Mouse (Mus musculus) cerebellum, adult 8-10 months (tissue): ENCODE measurements at regions not wholly inside any gene's neighbourhood (a gene's known extent, or its start where the extent isn't known, plus 50 kb on each side); places are given as distances from the start of the nearest gene placed in this dataset.

Experiments used
- DNase-seq: peaks from one replicate; pipeline ENCODE4 v3.0.0; 2022

DNA sequence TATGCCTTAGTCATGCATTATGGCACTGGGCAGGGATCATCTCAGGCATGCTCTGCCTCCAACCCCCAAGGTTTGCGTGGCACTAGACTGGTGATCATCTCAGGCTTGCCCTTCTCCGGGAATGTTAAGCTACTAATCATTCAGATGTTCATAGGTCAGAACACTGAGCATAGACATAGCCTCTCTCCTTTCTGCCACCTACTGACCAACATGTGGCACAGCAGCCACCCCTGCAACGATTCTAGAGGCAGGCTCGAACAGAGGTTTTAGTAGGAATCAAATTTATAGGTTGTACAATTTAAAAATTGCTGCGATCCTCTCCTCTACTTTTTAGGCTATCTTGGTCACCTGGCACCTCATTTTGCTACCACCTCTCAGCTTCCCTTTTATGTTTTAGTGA, 430.0 kb upstream of the Got2 start:
- DNase-seq, result no peak

GRCm38 (mm10) chr8:96308989-96309718, 420.8 kb upstream of the Got2 start:
- DNase-seq, result no peak

- DNase-seq, result no peak
Observed at GRCm38 (mm10) chr8:96296643-96297042, 408.3 kb upstream of the Got2 start.

- DNase-seq, result no peak
Observed at GRCm38 (mm10) chr8:96290740-96291139, 402.4 kb upstream of the Got2 start.

- DNase-seq, result no peak
Observed at GRCm38 (mm10) chr8:96289519-96289918, 401.2 kb upstream of the Got2 start.

DNA sequence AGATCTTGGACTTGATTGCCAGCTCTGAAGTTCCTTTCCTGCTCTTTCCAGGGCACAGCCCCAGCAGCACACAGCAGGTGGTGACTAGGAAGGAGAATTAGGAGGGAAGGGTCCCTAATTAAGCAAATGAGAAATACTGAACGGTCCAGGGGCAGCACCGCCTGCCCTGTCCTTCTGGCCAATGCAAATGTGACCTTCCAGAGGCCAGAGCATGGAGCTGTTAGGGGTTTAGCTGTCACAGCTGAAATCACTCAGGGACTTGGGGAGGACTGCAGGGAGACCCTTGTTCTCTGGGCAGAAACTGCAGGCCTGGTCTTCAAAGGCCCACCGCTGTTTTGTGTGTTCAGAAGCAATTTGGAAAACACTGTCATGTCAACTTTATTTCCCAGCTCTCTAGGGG, 400.2 kb upstream of the Got2 start:
- DNase-seq, result no peak

DNA sequence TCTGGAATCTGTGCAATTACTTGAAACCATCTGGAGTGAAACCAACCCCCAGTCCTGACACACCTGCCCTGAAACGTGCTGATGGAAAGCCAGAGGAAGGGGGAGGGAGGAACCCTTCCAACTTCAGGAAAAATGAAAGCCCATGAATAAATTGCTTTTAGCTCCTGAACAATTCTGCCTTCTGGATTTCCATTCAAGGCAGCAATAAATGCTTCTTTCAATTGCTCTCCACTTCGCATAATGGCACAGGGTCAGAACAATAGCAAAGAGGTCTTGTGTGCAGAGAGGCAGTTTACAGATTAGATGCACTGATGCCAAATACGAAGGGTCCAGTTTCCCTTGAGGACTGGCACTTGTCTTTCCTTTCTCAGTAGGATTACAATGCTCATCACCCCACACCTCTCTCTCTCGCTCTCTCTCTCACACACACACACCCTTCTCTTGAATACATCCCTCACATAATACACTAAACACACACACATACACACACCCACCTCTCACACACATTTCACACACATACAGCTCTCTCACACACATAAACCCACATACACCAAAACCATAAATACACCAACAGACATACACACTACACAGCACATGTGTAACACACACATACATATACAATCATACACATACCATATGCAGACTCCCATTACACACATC, 389.3 kb upstream of the Got2 start:
- no peak for DNase-seq

DNA sequence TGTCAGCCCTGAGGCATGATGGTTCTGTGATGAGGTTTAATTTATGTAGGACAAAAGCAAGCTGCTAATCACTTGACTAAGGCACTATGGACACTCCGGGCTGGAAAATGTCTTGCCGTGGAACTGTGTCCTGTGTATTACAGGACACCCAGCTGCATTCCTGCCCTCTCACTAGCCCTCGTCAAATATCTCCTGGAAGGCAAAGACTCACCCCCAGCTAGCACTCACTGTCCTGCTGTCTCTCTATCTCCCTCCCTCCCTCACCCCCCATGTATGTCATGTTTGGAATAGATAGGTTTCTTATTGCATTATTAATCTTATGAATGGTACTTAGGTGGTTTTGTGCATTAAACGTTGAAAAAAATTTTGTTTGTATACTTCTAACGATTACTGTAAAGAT, 388.7 kb upstream of the Got2 start:
- no peak for DNase-seq

- no peak for DNase-seq
Observed at GRCm38 (mm10) chr8:96256294-96256693, 367.9 kb upstream of the Got2 start.

GRCm38 (mm10) chr8:96255811-96256210, 367.5 kb upstream of the Got2 start:
- DNase-seq, result no peak

DNA sequence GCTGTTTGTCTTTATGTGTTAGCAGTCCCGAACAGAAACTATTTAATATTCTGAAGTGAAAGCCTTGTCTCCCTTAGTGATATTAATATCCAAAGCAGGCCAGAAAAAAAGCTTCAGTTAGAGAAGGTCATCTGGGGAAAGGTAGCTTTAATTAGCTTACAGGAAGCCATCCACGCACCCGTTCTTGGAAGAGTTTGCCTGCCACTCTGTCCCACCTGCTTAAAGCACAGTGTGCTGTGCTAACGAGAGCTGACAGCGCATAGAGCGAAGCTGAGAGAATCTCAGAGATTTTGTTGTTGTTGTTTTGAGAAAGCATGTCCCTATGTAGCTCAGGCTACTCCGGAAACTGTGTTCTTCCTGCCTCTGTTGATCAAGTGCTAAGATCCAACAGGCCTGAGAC, 357.7 kb upstream of the Got2 start:
- DNase-seq, result no peak

- DNase-seq, result no peak
Observed at GRCm38 (mm10) chr8:96244549-96245152, 356.3 kb upstream of the Got2 start.

DNA sequence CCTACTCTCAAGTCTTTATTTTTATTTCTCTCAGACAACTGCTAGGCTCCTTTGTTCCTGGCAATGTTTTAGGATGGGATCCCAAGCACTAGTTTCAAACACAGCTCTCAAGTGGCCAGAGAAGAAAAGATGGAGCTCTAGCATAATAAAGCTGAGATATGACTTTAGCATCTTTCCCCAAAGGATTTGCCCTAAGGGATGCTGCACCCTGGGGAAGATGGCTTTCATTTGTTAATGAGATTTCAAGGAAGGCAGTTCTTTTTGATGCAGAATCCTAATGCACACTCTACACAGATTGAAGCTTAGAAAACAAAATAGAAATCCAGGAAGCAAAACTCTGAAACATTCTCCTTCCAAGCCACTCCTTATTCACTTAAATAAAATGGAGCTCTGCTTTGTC, 350.1 kb upstream of the Got2 start:
- DNase-seq, result no peak

DNA sequence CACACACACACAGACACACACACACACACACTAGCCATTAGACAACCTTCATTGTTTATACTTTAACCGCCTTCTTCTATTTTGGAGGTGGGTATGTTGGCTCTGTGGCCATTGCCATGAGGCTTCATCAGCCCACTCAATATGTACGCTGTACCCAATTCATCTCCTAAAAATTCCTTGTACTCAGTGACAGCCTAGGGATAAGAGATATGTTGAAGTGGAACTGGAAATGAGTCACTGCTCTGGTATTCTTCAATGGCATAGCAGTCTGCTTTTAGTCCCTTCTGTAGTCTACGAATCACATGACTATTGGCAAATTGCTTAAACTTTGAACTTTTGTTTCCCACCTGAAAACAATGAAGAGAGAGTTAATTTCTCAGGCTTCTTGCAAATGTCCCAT, 349.6 kb upstream of the Got2 start:
- DNase-seq, result no peak

DNA sequence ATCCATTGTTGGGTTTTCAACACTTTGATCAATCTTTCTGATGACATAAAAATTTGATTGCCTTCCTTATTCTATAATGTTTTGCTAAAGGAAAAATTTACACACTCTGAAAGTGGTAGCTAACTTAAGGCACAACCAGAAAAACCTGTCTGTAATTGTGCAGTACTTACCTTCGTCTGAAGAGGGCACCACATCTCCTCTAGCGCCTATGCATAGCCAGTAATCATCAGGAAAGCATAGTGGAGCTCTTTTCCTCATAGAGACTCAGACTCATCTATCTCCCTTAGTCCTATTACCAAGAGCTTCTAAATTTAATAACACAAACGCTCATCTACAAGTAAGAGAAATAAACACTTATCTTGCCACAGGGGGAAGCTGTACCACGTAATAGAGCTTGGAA, 342.1 kb upstream of the Got2 start:
- DNase-seq, result peak; percentile 22
